ENCODE assay signal across 29 mouse cellular contexts in genomic region chr14:47216541-47216940, GRCm38 (mm10).
"Had no signal": no experiment of that assay in that cellular context is flagged by ENCODE, and none has a peak within 500 bp of the region (broad histone marks: within the 10 kb centered on the region; RNA-seq: fewer than 3 reads in every experiment).

No protein-coding gene starts in this region.

- H3K36me3 ChIP-seq: heart, embryonic 12.5 days; heart, embryonic 13.5 days; heart, embryonic 15.5 days; hindbrain, embryonic 10.5 days; hindbrain, embryonic 12.5 days; hindbrain, embryonic 13.5 days; hindbrain, embryonic 15.5 days; intestine, embryonic 15.5 days; kidney, embryonic 15.5 days had no signal

- DNase-seq: heart, postnatal 10 days; heart, postnatal 14 days; heart, postnatal 36 days; kidney, adult 11 months; kidney, adult 18-20 months; kidney, adult 2 months; kidney, adult 8-10 months; kidney, adult 9 months; kidney, postnatal 10 days; kidney, postnatal 14 days; kidney, postnatal 25 days; kidney, postnatal 36 days; kidney, postnatal 4 days; layer of hippocampus, adult 9-11 months; layer of hippocampus, postnatal 36 days had no signal

- H3K27ac ChIP-seq: heart, embryonic 13.5 days; heart, embryonic 15.5 days; hindbrain, embryonic 10.5 days; hindbrain, embryonic 12.5 days; hindbrain, embryonic 13.5 days; hindbrain, embryonic 14.5 days; hindbrain, embryonic 15.5 days; hindbrain, postnatal 0 days; intestine, embryonic 15.5 days; kidney, embryonic 15.5 days; kidney, postnatal 0 days; layer of hippocampus, adult 2 months; left cerebral cortex, adult 2 months had no signal

- H3K4me1 ChIP-seq: heart, embryonic 12.5 days; heart, embryonic 13.5 days; heart, embryonic 15.5 days; hindbrain, embryonic 10.5 days; hindbrain, embryonic 12.5 days; hindbrain, embryonic 13.5 days; hindbrain, embryonic 15.5 days; intestine, embryonic 15.5 days; kidney, embryonic 15.5 days had no signal

- H3K4me3 ChIP-seq: heart, embryonic 12.5 days; heart, embryonic 13.5 days; heart, embryonic 15.5 days; hindbrain, embryonic 10.5 days; hindbrain, embryonic 12.5 days; hindbrain, embryonic 13.5 days; hindbrain, embryonic 15.5 days; intestine, embryonic 15.5 days; kidney, embryonic 15.5 days; layer of hippocampus, adult 2 months; left cerebral cortex, adult 2 months had no signal

- H3K9me3 ChIP-seq: heart, embryonic 12.5 days; heart, embryonic 13.5 days; heart, embryonic 15.5 days; hindbrain, embryonic 10.5 days; hindbrain, embryonic 12.5 days; hindbrain, embryonic 13.5 days; hindbrain, embryonic 15.5 days; intestine, embryonic 15.5 days; kidney, embryonic 15.5 days had no signal

- H3K27me3 ChIP-seq: heart, embryonic 12.5 days; heart, embryonic 15.5 days; hindbrain, embryonic 12.5 days; hindbrain, embryonic 13.5 days; hindbrain, embryonic 15.5 days; intestine, embryonic 15.5 days; kidney, embryonic 15.5 days had no signal
